Mouse (Mus musculus) embryonic facial prominence, embryonic 13.5 days (tissue): ENCODE results near the gene Tet3. TPM values are rescaled to one million over a fixed set of nuclear protein-coding genes. Genes with fewer than 3 reads are reported as not detected.
A peak's percentile ranks its signal among the peaks of the same experiment; 100 is the strongest.

ENCODE experiments used
- ATAC-seq: fragments of 200-750 bp; cut with Nextera tagmentation; 2 replicates; pipeline ENCODE4 v1.8.0; 2017; ENCODE audit warnings: low read depth; ENCODE audit not compliant: insufficient number of reproducible peaks, insufficient read depth, low FRiP score, low TSS enrichment
- H3K27ac ChIP-seq: fragments of 300-500 bp; sonication (generic); 2 replicates; pipeline ENCODE4 v1.5.1; 2015; ENCODE audit warnings: moderate library complexity, mild to moderate bottlenecking, inconsistent platforms
- H3K27me3 ChIP-seq: fragments of 300-500 bp; sonication (generic); 2 replicates; pipeline ENCODE4 v1.6.1; 2015; ENCODE audit warnings: mild to moderate bottlenecking, inconsistent platforms
- H3K36me3 ChIP-seq: fragments of 300-500 bp; sonication (generic); 2 replicates; pipeline ENCODE4 v1.6.1; 2015; ENCODE audit warnings: mild to moderate bottlenecking, inconsistent platforms
- H3K4me1 ChIP-seq: fragments of 300-500 bp; sonication (generic); 2 replicates; pipeline ENCODE4 v1.6.1; 2015; ENCODE audit warnings: inconsistent platforms
- H3K4me2 ChIP-seq: fragments of 300-500 bp; sonication (generic); 2 replicates; pipeline ENCODE4 v1.6.1; 2015; ENCODE audit warnings: moderate library complexity, mild to moderate bottlenecking, inconsistent platforms
- H3K4me3 ChIP-seq: fragments of 300-500 bp; sonication (generic); 2 replicates; pipeline ENCODE4 v1.5.1; 2015; ENCODE audit warnings: mild to moderate bottlenecking, inconsistent platforms
- H3K9ac ChIP-seq: fragments of 300-500 bp; sonication (generic); 2 replicates; pipeline ENCODE4 v1.6.1; 2015; ENCODE audit warnings: mild to moderate bottlenecking, inconsistent platforms
- H3K9me3 ChIP-seq: fragments of 300-500 bp; sonication (generic); 2 replicates; pipeline ENCODE4 v1.6.1; 2016; ENCODE audit warnings: inconsistent platforms
- WGBS: fragments of 180-500 bp; shearing (Covaris S2); methylation state at CpG from one replicate; pipeline ENCODE4 v1.1.7; 2015; ENCODE audit warnings: mixed read lengths; 5-methylcytosine and 5-hydroxymethylcytosine counted together
- polyA plus RNA-seq: library from polyadenylated mRNA; unstranded; fragments of >200 nt; fragmentation: Nextera tagmentation; extraction: Ambion mirVana; gene quantifications from 2 replicates; pipeline ENCODE4 v1.2.1, GENCODE M21; 2015

The Tet3 gene
- polyA plus RNA-seq, 1 experiment from 2014 or later = 59.6 TPM

DNA sequence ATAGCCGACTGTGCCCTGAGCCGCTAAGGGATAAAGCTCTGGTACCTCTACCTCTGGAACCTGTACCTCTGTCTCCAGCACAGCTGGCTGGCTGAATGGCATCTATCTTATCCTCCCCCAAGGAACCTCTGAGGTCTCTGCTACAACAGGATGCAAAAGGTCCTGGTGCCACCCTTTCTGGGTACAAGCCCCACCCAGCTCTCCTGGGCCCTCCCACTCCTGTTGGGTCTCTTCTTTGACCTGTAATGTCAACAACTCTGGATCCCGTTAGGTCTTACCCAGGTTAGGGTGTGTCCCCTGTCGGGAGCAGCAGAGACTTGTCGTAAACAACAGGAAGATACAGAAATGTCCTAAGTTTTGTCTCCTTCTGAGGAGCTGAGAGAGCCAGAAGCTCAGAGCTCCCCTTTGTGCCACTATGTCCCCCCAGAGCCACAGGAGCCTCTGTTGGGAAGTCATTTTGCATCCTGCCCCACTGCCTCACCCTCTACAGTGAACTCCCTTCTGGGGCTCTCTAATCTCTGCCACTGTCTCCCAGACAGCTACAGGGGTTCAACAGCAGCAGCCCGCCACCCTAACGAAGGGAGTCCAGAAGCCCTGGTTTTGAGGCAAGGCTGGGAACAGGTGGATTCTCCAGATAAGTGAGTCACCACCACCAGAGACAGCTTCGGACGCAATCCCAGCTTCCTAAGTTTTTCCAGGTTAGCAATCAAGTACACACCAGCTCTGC, 47.1 kb downstream of the Tet3 start:
- no peak overlapping the region for H3K27ac ChIP-seq

DNA sequence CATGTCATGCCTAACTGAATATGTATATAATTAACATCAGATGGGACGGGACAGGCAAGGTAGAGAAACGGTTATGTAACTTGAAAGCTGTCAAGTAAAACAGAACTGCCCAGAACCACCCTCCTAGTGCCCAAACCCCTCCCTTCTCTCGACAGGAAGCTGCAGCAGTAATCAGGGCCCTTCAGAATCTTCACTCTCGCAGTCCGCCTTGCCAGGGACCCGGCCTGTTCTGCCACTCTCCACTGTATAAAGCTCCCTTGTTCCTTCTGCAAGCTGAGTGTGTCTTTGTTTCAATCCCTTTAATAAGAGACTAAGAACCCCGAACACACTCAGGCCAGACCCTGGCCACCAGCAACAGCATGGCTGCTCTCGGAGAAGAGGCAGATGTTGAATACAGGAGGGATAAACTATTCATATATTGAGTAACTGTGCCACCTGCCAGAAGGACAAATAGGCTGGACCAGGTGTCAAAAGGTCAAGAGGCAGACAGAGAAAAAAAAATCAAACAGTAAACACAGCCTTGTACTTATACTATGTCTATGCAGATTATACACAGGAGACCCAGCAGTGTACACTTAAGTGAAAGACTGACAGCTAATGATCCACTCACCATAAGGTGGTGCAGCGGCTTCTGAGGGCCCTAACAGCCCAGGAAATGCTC, 48.7 kb downstream of the Tet3 start:
- ATAC-seq = no peak
- Histone ChIP-seq H3K4me2 (no peak overlapping the region), H3K9me3 (no peaks in the 10 kb centered on the region), H3K4me1 (peaks cover 56% of the 10 kb centered on the region), H3K27me3 (no peaks in the 10 kb centered on the region), H3K27ac (no peak overlapping the region; the same call in 1 of the 2 replicates), H3K9ac (no peak overlapping the region), H3K4me3 (no peak overlapping the region), H3K36me3 (peaks cover 22% of the 10 kb centered on the region)
- WGBS = 39% methylated on average over 9 of the region's 9 CpGs

More for the DNA sequence above, 47.1 kb downstream of the Tet3 start:
- ATAC-seq = no peak
- Histone ChIP-seq H3K36me3 (peaks cover 18% of the 10 kb centered on the region), H3K27me3 (no peaks in the 10 kb centered on the region), H3K4me2 (no peak overlapping the region), H3K9ac (no peak overlapping the region), H3K4me3 (no peak overlapping the region), H3K4me1 (peaks cover 66% of the 10 kb centered on the region), H3K9me3 (no peaks in the 10 kb centered on the region)
- 80% methylated on average over 9 of the region's 9 CpGs for WGBS

DNA sequence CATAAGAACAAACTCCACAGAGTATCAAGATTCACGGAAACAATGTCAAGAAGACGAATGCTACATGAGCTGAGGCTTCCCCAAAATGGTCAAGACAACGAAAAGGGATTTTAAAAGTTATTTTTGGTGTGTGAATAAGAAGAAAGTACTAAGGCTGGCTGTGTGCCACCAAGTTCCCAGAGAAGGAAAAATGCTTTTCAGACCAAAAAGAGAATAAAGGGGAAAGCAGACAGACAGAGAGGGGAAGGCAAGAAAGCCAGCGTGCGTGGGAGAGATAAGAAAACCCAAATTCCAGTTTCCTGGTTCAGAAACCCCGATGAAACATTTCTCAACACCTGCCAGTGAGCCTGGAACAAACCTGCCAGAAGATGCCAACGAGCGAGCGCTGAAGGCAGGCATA, 50.4 kb downstream of the Tet3 start:
- H3K27ac ChIP-seq = no peak overlapping the region
- H3K4me2 ChIP-seq = no peak overlapping the region
- no peak for ATAC-seq
- H3K27me3 ChIP-seq = no peaks in the 10 kb centered on the region
- peaks cover 30% of the 10 kb centered on the region for H3K36me3 ChIP-seq
- H3K4me3 ChIP-seq = no peak overlapping the region
- H3K9me3 ChIP-seq = no peaks in the 10 kb centered on the region
- 88% methylated on average over 9 of the region's 9 CpGs for WGBS
- no peak overlapping the region for H3K9ac ChIP-seq
- peaks cover 51% of the 10 kb centered on the region for H3K4me1 ChIP-seq

DNA sequence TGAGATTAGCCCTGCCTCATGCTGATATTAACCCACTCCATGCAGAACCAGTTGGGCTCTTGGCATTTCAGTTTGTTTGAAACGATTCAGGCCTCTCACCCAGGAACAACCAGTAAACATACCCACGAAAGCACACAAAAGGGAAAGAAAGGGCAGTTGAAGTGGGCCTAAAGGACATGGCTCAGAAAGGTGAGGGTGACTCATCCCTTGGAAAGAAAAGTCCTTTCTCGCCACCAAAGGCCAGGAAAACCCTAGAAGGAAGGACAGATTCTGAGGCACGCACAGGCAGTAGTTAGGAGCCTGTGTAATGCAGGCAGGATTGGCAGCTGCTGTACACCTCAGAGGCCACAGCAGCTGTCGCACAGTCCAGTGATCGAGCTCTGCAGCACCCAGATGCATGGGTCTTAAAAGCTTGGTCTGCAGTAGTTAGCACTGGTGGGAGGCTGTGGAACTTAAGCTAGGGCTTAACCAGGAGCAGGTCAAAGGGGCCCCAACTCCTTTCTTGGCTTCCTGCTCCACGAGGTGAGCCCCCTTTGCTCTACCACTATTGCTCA, 53.3 kb downstream of the Tet3 start:
- H3K4me2 ChIP-seq = no peak overlapping the region
- ATAC-seq = no peak
- H3K27ac ChIP-seq = 0 out of 2 replicates have a peak overlapping the region, but pooled peaks have one; percentile 44
- no peak overlapping the region for H3K9ac ChIP-seq
- peaks cover 58% of the 10 kb centered on the region for H3K36me3 ChIP-seq
- WGBS = 78% methylated on average over 7 of the region's 7 CpGs
- no peak overlapping the region for H3K4me3 ChIP-seq
- no peaks in the 10 kb centered on the region for H3K27me3 ChIP-seq
- peaks cover 22% of the 10 kb centered on the region for H3K4me1 ChIP-seq
- no peaks in the 10 kb centered on the region for H3K9me3 ChIP-seq

DNA sequence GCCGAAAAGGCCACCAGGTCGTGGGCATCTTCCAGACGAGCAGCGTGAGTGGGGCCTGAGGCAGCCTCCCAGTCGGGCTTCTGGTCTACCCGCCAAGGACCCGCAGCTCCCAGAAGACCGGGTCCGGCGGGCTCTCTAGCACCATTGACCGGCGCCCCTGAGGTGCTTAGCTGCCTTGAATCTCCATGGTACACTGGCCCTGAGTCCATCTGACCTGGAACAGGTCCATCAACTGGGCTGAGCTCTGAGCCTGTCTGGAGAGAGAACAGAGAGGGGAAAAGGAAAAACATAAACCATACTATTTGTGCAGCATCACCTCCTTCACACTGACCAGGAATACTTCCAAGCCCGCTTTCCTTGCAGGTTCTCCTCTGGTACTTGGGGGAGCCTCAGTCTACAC, 54.3 kb downstream of the Tet3 start:
- no peak overlapping the region; the same call in 1 of the 2 replicates for H3K27ac ChIP-seq
- H3K9ac ChIP-seq = no peak overlapping the region
- peaks cover 67% of the 10 kb centered on the region for H3K36me3 ChIP-seq
- no peak for ATAC-seq
- peaks cover 15% of the 10 kb centered on the region; the same call in 1 of the 2 replicates for H3K4me1 ChIP-seq
- no peaks in the 10 kb centered on the region for H3K9me3 ChIP-seq
- WGBS = 93% methylated on average over 13 of the region's 13 CpGs
- no peak overlapping the region for H3K4me3 ChIP-seq
- H3K4me2 ChIP-seq = no peak overlapping the region
- no peaks in the 10 kb centered on the region for H3K27me3 ChIP-seq

DNA sequence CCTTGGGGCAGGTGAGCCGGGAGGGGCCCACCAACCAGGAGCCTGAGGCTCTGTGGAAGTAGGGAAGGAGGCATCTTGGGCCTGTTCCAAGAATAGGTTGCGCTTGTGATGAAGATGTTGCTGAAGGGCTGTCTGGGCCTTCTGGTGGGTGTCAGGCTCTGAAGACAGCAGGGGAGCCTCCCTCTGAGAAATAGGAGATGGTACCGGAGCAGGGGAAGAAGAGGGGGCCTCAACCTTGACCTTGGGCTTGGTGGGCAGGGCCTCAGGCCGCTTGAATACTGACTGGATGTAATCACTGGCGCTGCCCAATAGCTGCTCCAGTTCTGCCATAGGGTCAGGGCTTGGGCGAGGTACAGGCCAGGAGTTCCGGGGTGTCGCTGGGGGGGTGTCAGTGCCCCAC, 55.4 kb downstream of the Tet3 start:
- H3K9ac ChIP-seq = no peak overlapping the region
- H3K9me3 ChIP-seq = no peaks in the 10 kb centered on the region
- no peak overlapping the region for H3K4me3 ChIP-seq
- WGBS = 94% methylated on average over 8 of the region's 8 CpGs
- H3K4me1 ChIP-seq = peaks cover 8% of the 10 kb centered on the region; the same call in 1 of the 2 replicates
- no peak for ATAC-seq
- no peak overlapping the region for H3K27ac ChIP-seq
- no peaks in the 10 kb centered on the region for H3K27me3 ChIP-seq
- H3K4me2 ChIP-seq = no peak overlapping the region
- peaks cover 78% of the 10 kb centered on the region for H3K36me3 ChIP-seq

DNA sequence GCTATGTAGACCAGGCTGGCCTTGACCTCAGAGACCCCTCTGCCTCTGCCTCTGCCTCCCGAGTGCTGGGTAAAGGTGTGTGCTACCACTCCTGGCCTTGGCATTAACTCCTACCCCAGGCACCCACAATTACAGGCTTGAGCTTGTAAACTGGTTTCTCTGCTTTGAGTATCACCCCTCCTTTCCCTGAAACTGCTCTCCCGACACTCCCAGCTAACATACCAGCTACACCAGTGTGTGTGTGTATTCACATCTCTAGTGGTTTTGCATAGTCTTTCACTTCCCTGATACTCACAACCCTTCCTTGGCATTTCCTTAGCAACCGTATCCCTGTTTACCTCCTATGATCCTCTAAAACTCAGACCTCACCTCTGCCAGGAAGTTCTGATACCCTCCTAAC, 59.1 kb downstream of the Tet3 start:
- Histone ChIP-seq H3K36me3 (peaks cover 94% of the 10 kb centered on the region), H3K4me2 (no peak overlapping the region), H3K27ac (peak overlapping the region; percentile 33; the same call in 1 of the 2 replicates), H3K4me1 (peaks cover 3% of the 10 kb centered on the region; the same call in 1 of the 2 replicates), H3K27me3 (no peaks in the 10 kb centered on the region), H3K4me3 (no peak overlapping the region), H3K9ac (no peak overlapping the region), H3K9me3 (no peaks in the 10 kb centered on the region)
- no peak for ATAC-seq
- WGBS = 76% methylated on average over 3 of the region's 3 CpGs

DNA sequence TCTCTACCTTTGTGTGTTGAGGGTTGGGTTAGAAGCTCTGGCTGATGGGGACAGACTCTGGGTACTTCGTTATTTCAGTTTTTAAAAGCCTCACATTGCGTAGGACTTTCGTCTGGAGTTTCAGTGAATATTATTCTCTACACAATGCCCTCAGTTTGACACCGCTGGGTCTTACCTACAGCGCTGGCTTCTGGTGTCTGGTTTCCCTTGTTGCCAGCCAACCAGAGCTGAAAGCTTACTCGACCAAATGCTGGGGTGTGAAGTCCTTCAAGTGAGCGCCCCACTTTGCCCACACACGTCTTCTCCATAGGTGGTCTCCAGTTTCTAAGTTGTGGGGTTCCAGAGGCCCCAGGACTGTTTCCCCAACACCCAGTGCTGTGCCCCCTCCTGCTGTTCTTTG, 61.2 kb downstream of the Tet3 start:
- H3K27me3 ChIP-seq = no peaks in the 10 kb centered on the region
- H3K9me3 ChIP-seq = no peaks in the 10 kb centered on the region
- H3K4me2 ChIP-seq = no peak overlapping the region
- H3K9ac ChIP-seq = no peak overlapping the region
- H3K27ac ChIP-seq = 0 out of 2 replicates have a peak overlapping the region, but pooled peaks have one; percentile 35
- peaks cover 4% of the 10 kb centered on the region; the same call in 1 of the 2 replicates for H3K4me1 ChIP-seq
- no peak overlapping the region for H3K4me3 ChIP-seq
- ATAC-seq = peak; percentile 65; the same call in 1 of the 2 replicates
- H3K36me3 ChIP-seq = peaks cover 82% of the 10 kb centered on the region
- WGBS = 83% methylated on average over 8 of the region's 8 CpGs

DNA sequence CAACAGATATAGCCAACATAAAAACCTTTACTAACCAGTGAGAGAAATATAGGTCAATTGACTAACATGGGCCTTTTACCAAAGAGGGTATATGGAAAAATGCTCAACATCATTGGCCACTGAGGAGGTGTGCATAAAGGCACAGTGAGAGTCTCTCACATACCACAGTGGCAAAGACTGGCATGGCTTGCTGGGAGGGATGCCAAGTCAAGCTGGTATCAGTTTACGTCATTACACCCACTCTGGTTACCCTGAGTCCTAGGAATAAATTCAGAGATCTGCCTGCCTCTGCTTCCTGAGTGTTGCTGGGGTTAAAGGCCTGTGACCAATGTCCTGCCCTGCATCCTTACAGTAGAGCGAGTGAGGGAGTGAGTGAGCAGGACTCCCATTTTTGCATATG, 62.2 kb downstream of the Tet3 start:
- no peak overlapping the region for H3K4me2 ChIP-seq
- H3K4me3 ChIP-seq = no peak overlapping the region
- no peak overlapping the region for H3K9ac ChIP-seq
- no peaks in the 10 kb centered on the region for H3K27me3 ChIP-seq
- H3K9me3 ChIP-seq = no peaks in the 10 kb centered on the region
- WGBS = 99% methylated on average over 2 of the region's 2 CpGs
- H3K27ac ChIP-seq = no peak overlapping the region
- no peak for ATAC-seq
- H3K4me1 ChIP-seq = peaks cover 11% of the 10 kb centered on the region; the same call in 1 of the 2 replicates
- H3K36me3 ChIP-seq = peaks cover 74% of the 10 kb centered on the region

DNA sequence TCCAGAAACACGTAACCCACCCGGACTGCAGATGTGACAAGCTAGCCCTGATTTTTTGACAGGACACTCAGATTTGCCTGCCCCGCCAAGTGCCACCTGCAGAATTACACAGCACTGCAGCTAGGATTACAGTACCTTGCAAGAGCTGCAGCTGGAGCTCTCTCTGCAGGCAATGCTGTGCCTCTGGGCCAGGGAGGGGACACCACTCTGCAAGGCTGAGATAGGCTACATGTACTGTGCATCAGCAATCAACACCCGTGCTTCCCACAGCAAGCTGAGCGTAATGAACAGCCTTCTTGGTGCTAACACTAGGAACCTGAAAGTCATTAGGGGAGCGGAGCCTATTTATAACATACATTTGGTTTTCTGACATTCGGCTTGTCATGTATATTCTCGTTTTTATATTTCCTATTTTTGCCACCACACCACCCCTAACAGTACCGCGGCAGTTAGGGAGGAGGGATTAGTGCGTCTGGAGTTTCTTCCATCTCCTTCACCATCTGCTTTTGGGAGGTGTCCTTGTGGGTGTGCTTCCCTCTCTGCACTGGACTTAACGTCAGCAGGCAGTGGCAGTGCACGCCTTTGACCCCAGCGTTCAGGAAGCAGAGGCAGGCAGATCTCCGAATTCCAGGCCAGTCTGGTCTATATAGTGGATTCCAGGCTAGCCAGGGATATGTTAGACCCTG, 63.2 kb downstream of the Tet3 start:
- H3K27ac ChIP-seq = no peak overlapping the region
- 89% methylated on average over 15 of the region's 15 CpGs for WGBS
- H3K9me3 ChIP-seq = no peaks in the 10 kb centered on the region
- H3K36me3 ChIP-seq = peaks cover 68% of the 10 kb centered on the region
- H3K4me3 ChIP-seq = no peak overlapping the region
- H3K9ac ChIP-seq = no peak overlapping the region
- H3K4me2 ChIP-seq = no peak overlapping the region
- peaks cover 21% of the 10 kb centered on the region for H3K4me1 ChIP-seq
- ATAC-seq = no peak
- H3K27me3 ChIP-seq = no peaks in the 10 kb centered on the region

DNA sequence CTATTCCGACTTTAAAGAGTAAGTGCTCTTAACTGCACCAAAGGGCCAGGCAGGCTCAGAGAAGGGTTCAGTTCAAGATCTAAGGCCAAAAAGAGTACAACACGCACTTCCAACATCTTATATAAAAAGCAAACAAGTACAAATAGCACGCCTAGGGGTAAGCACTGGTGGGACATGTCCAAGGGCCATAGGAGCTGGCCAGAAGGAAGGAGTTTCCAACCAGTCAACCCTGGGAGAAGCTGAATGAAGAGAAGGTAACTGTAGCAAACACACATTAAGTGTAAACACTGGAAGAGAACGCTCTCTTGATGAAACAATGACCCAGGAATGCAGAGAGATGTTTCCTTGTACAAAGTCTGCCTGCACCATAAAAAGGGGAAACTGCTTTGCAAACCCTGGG, 64.8 kb downstream of the Tet3 start:
- Histone ChIP-seq H3K27me3 (no peaks in the 10 kb centered on the region), H3K4me1 (peaks cover 21% of the 10 kb centered on the region), H3K4me3 (no peak overlapping the region), H3K9ac (no peak overlapping the region), H3K36me3 (peaks cover 54% of the 10 kb centered on the region), H3K4me2 (no peak overlapping the region), H3K9me3 (no peaks in the 10 kb centered on the region), H3K27ac (no peak overlapping the region)
- WGBS = 97% methylated on average over 4 of the region's 4 CpGs
- ATAC-seq = no peak
